In genomic region chr11:101459716-101460115, GRCm38 (mm10) we compare ENCODE assay signal across 13 mouse cellular contexts. TPM values are rescaled to one million over a fixed set of nuclear protein-coding genes. Genes with fewer than 3 reads are reported as not detected.
A peak's percentile ranks its signal among the peaks of the same experiment; 100 is the strongest.
DNase-seq lines count a peak whose midpoint lies in the region; ATAC-seq and TF ChIP-seq lines count a peak whose summit lies in the region.
"Had no signal": no experiment of that assay in that cellular context is flagged by ENCODE, and none has a peak within 500 bp of the region (broad histone marks: within the 10 kb centered on the region; RNA-seq: fewer than 3 reads in every experiment).

No protein-coding gene starts in this region.

- TF ChIP-seq CTCF in heart, adult 2 months (IDR thresholded peaks at IDR 0.05) = no peak
- TF ChIP-seq CTCF in E14TG2a.4 (conservative IDR thresholded peaks at IDR 0.05; ENCODE audit: low read length) = no peak

- H3K4me2 ChIP-seq in heart, embryonic 12.5 days = no peak overlapping the region
- no peak overlapping the region for H3K4me2 ChIP-seq in liver, embryonic 13.5 days
- H3K4me2 ChIP-seq: hindbrain, embryonic 14.5 days; limb, embryonic 15.5 days had no signal

- H3K79me2 ChIP-seq in heart, adult 2 months (replicated peaks; ENCODE audit: control insufficient read depth, insufficient read depth, low read length) = no peaks in the 10 kb centered on the region

- H3K4me1 ChIP-seq in heart, embryonic 12.5 days (replicated peaks) = peaks cover 33% of the 10 kb centered on the region
- no peaks in the 10 kb centered on the region; the same call in none of the 2 replicates for H3K4me1 ChIP-seq in heart, adult 2 months (ENCODE audit: control insufficient read depth, insufficient read depth, low read length)
- H3K4me1 ChIP-seq in E14TG2a.4 (replicated peaks; ENCODE audit: low read depth, low read length) = peaks cover 90% of the 10 kb centered on the region
- H3K4me1 ChIP-seq in brown adipose tissue, adult 24 weeks (ENCODE audit: control insufficient read depth, insufficient read depth, insufficient read length, low read length) = peaks cover 8% of the 10 kb centered on the region
- H3K4me1 ChIP-seq in liver, embryonic 13.5 days (replicated peaks) = peaks cover 49% of the 10 kb centered on the region

- no peaks in the 10 kb centered on the region for H3K9me3 ChIP-seq in heart, embryonic 12.5 days (replicated peaks)
- no peaks in the 10 kb centered on the region for H3K9me3 ChIP-seq in E14TG2a.4 (ENCODE audit: low read length)
- H3K9me3 ChIP-seq in liver, embryonic 13.5 days (replicated peaks) = no peaks in the 10 kb centered on the region
- H3K9me3 ChIP-seq: limb, embryonic 15.5 days had no signal

- no peak for TF ChIP-seq EP300 in heart, adult 2 months (IDR thresholded peaks at IDR 0.05; ENCODE audit: insufficient read depth, low read depth, low read length)

- no peak for TF ChIP-seq POLR2A in heart, adult 2 months (IDR thresholded peaks at IDR 0.05; ENCODE audit: insufficient read depth, low read depth, low read length)

- intact Hi-C loops in heart, adult 2 months (cut with DNase I) = no loop called here

- H3K4me3 ChIP-seq in heart, embryonic 12.5 days = no peak overlapping the region
- H3K4me3 ChIP-seq in heart, adult 2 months = no peak overlapping the region
- peak overlapping the region; percentile 51 for H3K4me3 ChIP-seq in E14TG2a.4 (replicated peaks; ENCODE audit: low read length)
- no peak overlapping the region for H3K4me3 ChIP-seq in brown adipose tissue, adult 24 weeks (ENCODE audit: insufficient read depth, low read depth, low read length)
- H3K4me3 ChIP-seq in liver, embryonic 13.5 days (replicated peaks) = no peak overlapping the region
- H3K4me3 ChIP-seq: limb, embryonic 15.5 days had no signal

- no peak for ATAC-seq in heart, embryonic 12.5 days (ENCODE audit: insufficient number of reproducible peaks, low FRiP score)
- ATAC-seq in liver, embryonic 13.5 days (ENCODE audit: low read depth) = 0 out of 2 replicates have a peak, but pooled peaks have one; percentile 14
- ATAC-seq: forebrain, embryonic 14.5 days had no signal

- H3K27ac ChIP-seq in heart, embryonic 12.5 days (ENCODE audit: poor library complexity, severe bottlenecking) = no peak overlapping the region
- H3K27ac ChIP-seq in heart, adult 2 months = no peak overlapping the region
- H3K27ac ChIP-seq in brown adipose tissue, adult 24 weeks (replicated peaks; ENCODE audit: low read depth, low read length) = peak overlapping the region; percentile 17; the same call in 1 of the 2 replicates
- no peak overlapping the region for H3K27ac ChIP-seq in liver, embryonic 13.5 days
- H3K27ac ChIP-seq: hindbrain, embryonic 14.5 days; limb, embryonic 15.5 days had no signal

- H3K9ac ChIP-seq in heart, embryonic 12.5 days = 0 out of 2 replicates have a peak overlapping the region, but pooled peaks have one; percentile 9
- H3K9ac ChIP-seq in heart, adult 2 months (ENCODE audit: low read depth, low read length) = no peak overlapping the region
- no peak overlapping the region for H3K9ac ChIP-seq in liver, embryonic 13.5 days
- H3K9ac ChIP-seq: hindbrain, embryonic 14.5 days; limb, embryonic 15.5 days had no signal

- no peak for DNase-seq in heart, adult 2 months
- DNase-seq in liver, embryonic 13.5 days = no peak
- no peak for DNase-seq in urinary bladder, postnatal 14 days (ENCODE audit: low spot score)
- DNase-seq in left cerebral cortex, adult 11 months (ENCODE audit: low spot score) = no peak
- DNase-seq: cerebellum, adult 11-12 months; gastrocnemius, postnatal 36 days had no signal

- H3K36me3 ChIP-seq in heart, embryonic 12.5 days = peaks cover 65% of the 10 kb centered on the region
- H3K36me3 ChIP-seq in heart, adult 2 months (ENCODE audit: control insufficient read depth, insufficient read depth, low read length) = no peaks in the 10 kb centered on the region
- H3K36me3 ChIP-seq in E14TG2a.4 (ENCODE audit: insufficient read depth, low read length) = peaks cover 56% of the 10 kb centered on the region
- peaks cover 48% of the 10 kb centered on the region for H3K36me3 ChIP-seq in liver, embryonic 13.5 days

- WGBS in heart, embryonic 12.5 days = 48% methylated on average over 6 of the region's 6 CpGs
- WGBS in heart, adult 2 months = 41% methylated on average over 6 of the region's 6 CpGs
- 78% methylated on average over 6 of the region's 6 CpGs for WGBS in liver, embryonic 13.5 days (ENCODE audit: insufficient replicate concordance)

- H3K27me3 ChIP-seq in heart, embryonic 12.5 days (replicated peaks) = no peaks in the 10 kb centered on the region
- no peaks in the 10 kb centered on the region for H3K27me3 ChIP-seq in heart, adult 2 months (ENCODE audit: control insufficient read depth, insufficient read depth, low read length)
- no peaks in the 10 kb centered on the region for H3K27me3 ChIP-seq in E14TG2a.4 (ENCODE audit: insufficient read depth, low read length)
- H3K27me3 ChIP-seq in liver, embryonic 13.5 days = peaks cover 13% of the 10 kb centered on the region
- H3K27me3 ChIP-seq: CH12.LX; limb, embryonic 15.5 days had no signal

RNA-seq across cellular contexts. Expression of gene Rnd2, which starts 5.1 kb away (rescaled TPM):
- 30.5 and 31.9 TPM in 2 replicates for polyA plus RNA-seq in heart, embryonic 12.5 days (2016; fragmentation: Nextera tagmentation; extraction: Ambion mirVana)
- total RNA-seq in heart, adult 2 months (2021) = 1 to 10 TPM; 6.5 to 8.0 TPM
- 5.8 and 9.8 TPM in 2 replicates for polyA plus RNA-seq in heart, adult 2 months (2012; rRNA removed)
- 3.7 and 3.8 TPM in 2 replicates for polyA plus RNA-seq in brown adipose tissue, adult 24 weeks (2012; ENCODE audit: insufficient read depth, insufficient read length, missing spikeins)
- 3.1 and 3.4 TPM in 2 replicates for polyA plus RNA-seq in liver, embryonic 13.5 days (2015; fragmentation: Nextera tagmentation; extraction: Ambion mirVana)

RNA-seq across cellular contexts. Expression of gene Vat1, which starts 6.3 kb away (rescaled TPM):
- polyA plus RNA-seq in heart, embryonic 12.5 days (2016; fragmentation: Nextera tagmentation; extraction: Ambion mirVana) = 39.3 and 40.4 TPM in 2 replicates
- 10 to 100 TPM; 20.4 to 21.4 TPM for total RNA-seq in heart, adult 2 months (2021)
- polyA plus RNA-seq in heart, adult 2 months (2012; rRNA removed) = 29.6 and 35.0 TPM in 2 replicates
- polyA plus RNA-seq in brown adipose tissue, adult 24 weeks (2012; ENCODE audit: insufficient read depth, insufficient read length, missing spikeins) = 16.0 and 22.4 TPM in 2 replicates
- polyA plus RNA-seq in liver, embryonic 13.5 days (2015; fragmentation: Nextera tagmentation; extraction: Ambion mirVana) = 8.8 and 8.9 TPM in 2 replicates

RNA-seq across cellular contexts. Expression of gene Ifi35, which starts 11.5 kb away (rescaled TPM):
- polyA plus RNA-seq in heart, embryonic 12.5 days (2016; fragmentation: Nextera tagmentation; extraction: Ambion mirVana) = 11.5 and 12.3 TPM in 2 replicates
- total RNA-seq in heart, adult 2 months (2021) = 10 to 100 TPM; 11.5 to 12.6 TPM
- polyA plus RNA-seq in heart, adult 2 months (2012; rRNA removed) = 25.5 and 29.4 TPM in 2 replicates
- 14.8 and 19.7 TPM in 2 replicates for polyA plus RNA-seq in brown adipose tissue, adult 24 weeks (2012; ENCODE audit: insufficient read depth, insufficient read length, missing spikeins)
- 31.4 and 33.0 TPM in 2 replicates for polyA plus RNA-seq in liver, embryonic 13.5 days (2015; fragmentation: Nextera tagmentation; extraction: Ambion mirVana)

RNA-seq across cellular contexts. Expression of gene Rpl27, which starts 17.6 kb away (rescaled TPM):
- polyA plus RNA-seq in heart, embryonic 12.5 days (2016; fragmentation: Nextera tagmentation; extraction: Ambion mirVana) = 247 and 258 TPM in 2 replicates
- 10 to 100 TPM; 38.3 to 48.4 TPM for total RNA-seq in heart, adult 2 months (2021)
- polyA plus RNA-seq in heart, adult 2 months (2012; rRNA removed) = 234 and 242 TPM in 2 replicates
- polyA plus RNA-seq in brown adipose tissue, adult 24 weeks (2012; ENCODE audit: insufficient read depth, insufficient read length, missing spikeins) = 376 and 386 TPM in 2 replicates
- polyA plus RNA-seq in liver, embryonic 13.5 days (2015; fragmentation: Nextera tagmentation; extraction: Ambion mirVana) = 344 and 360 TPM in 2 replicates

RNA-seq across cellular contexts. Expression of gene Ptges3l, which starts 34.6 kb away (rescaled TPM):
- polyA plus RNA-seq in heart, embryonic 12.5 days (2016; fragmentation: Nextera tagmentation; extraction: Ambion mirVana) = 80.3 and 80.5 TPM in 2 replicates
- total RNA-seq in heart, adult 2 months (2021) = 10 to 100 TPM; 50.6 to 58.3 TPM
- 56.8 and 81.6 TPM in 2 replicates for polyA plus RNA-seq in heart, adult 2 months (2012; rRNA removed)
- 3.8 and 4.2 TPM in 2 replicates for polyA plus RNA-seq in brown adipose tissue, adult 24 weeks (2012; ENCODE audit: insufficient read depth, insufficient read length, missing spikeins)
- 0.66 and 1.2 TPM in 2 replicates for polyA plus RNA-seq in liver, embryonic 13.5 days (2015; fragmentation: Nextera tagmentation; extraction: Ambion mirVana)
